Mouse (Mus musculus) liver, postnatal 0 days (tissue): ENCODE measurements at regions not wholly inside any gene's neighbourhood (a gene's known extent, or its start where the extent isn't known, plus 50 kb on each side); places are given as distances from the start of the nearest gene placed in this dataset.
A peak's percentile ranks its signal among the peaks of the same experiment; 100 is the strongest.

Experiments used
- CTCF ChIP-seq: sonication (generic); IDR thresholded peaks from 2 replicates; pipeline ENCODE4 v1.5.1; 2016; ENCODE audit warnings: antibody characterized with exemption, low read depth
- EP300 ChIP-seq: IDR thresholded peaks from 2 replicates; pipeline ENCODE4 v1.6.1; 2016; ENCODE audit warnings: antibody characterized with exemption, low read depth, mild to moderate bottlenecking

DNA sequence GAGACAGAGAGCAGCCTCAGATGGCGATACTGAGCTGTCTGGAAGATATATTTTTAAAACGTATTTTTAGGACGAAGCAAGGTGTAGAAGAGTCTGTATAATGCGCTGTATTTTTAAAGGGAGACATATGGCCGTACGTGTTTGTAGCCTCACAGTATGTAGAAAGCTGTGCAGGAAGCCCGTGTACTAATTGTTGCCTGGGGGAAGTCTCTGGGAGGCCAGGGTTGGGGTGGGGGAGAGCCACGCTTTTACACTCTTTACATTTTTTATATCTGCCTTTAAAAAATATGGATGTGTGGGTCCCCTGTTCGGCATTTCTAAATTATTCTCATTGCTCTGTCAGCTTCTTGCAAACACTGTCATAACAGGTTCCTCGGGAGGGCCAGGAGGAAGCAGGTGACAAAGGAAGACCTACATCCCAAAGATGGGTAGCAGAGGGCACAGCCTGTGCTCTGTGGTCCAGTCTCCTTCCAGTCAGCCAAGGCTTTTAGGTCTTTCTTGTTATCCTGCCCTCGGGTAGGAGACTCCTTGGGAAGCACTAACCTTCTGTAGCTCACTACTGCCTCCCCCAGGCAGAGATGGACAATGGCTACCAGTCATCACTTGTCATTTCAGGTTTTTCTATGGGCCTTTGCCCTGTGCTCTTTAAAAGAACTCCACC lies 74.1 kb upstream of the Cdh5 start:
- TF ChIP-seq CTCF: peak; percentile 49
- TF ChIP-seq EP300: no peak
